Mouse (Mus musculus) cortical plate, adult 2 months (tissue): ENCODE data around the gene Adh1.

Source experiments
- CTCF ChIP-seq: fragments of 200-500 bp; IDR thresholded peaks from 2 replicates; pipeline ENCODE4 v1.5.1; 2011; ENCODE audit warnings: mild to moderate bottlenecking, control low read depth, low read length; ENCODE audit not compliant: insufficient read depth; ENCODE audit errors: extremely low read depth
- POLR2A ChIP-seq: fragments of 200-500 bp; IDR thresholded peaks from 2 replicates; pipeline ENCODE4 v1.6.1; 2011; ENCODE audit warnings: mild to moderate bottlenecking, low read length, control low read depth; ENCODE audit not compliant: insufficient read depth; ENCODE audit errors: extremely low read depth

DNA sequence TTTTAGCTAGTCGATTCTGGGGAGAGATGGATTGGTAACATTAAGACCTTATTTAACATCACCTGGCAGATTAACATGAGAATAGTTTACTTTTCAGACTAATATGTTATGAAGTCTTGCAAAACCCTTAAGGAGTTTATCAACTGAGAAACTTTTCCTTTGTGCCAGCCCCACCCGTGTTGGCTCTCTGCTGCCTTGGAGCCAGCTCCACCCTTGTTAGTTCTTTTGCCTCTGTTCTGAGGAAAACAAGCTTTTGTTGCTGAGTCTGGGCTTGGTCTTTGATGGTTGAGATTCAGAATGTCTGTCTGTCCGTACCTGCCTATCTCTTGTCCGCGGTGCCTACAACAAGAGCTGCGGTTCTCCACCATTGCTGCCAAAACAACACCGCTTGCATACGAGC lies 44.7 kb upstream of the Adh1 start:
- TF ChIP-seq CTCF = no peak
- TF ChIP-seq POLR2A = no peak
